Mouse (Mus musculus) neural tube, embryonic 12.5 days (tissue): ENCODE data around the gene Lpar2. TPM values are rescaled to one million over a fixed set of nuclear protein-coding genes. Genes with fewer than 3 reads are reported as not detected.
A peak's percentile ranks its signal among the peaks of the same experiment; 100 is the strongest.

ENCODE experiments used
- ATAC-seq: fragments of 200-750 bp; cut with Nextera tagmentation; 2 replicates; pipeline ENCODE4 v1.8.0; 2017; ENCODE audit warnings: low read depth, mild to moderate bottlenecking, moderate TSS enrichment, moderate library complexity; ENCODE audit not compliant: low FRiP score
- H3K27ac ChIP-seq: fragments of 300-500 bp; sonication (generic); 2 replicates; pipeline ENCODE4 v1.5.1; 2016
- H3K27me3 ChIP-seq: fragments of 300-500 bp; sonication (generic); replicated peaks from 2 replicates; pipeline ENCODE4 v1.6.1; 2016; ENCODE audit warnings: mild to moderate bottlenecking
- H3K36me3 ChIP-seq: fragments of 300-500 bp; sonication (generic); 2 replicates; pipeline ENCODE4 v1.6.1; 2016; ENCODE audit warnings: mild to moderate bottlenecking
- H3K4me1 ChIP-seq: fragments of 300-500 bp; sonication (generic); 2 replicates; pipeline ENCODE4 v1.6.1; 2016
- H3K4me2 ChIP-seq: fragments of 300-500 bp; sonication (generic); replicated peaks from 2 replicates; pipeline ENCODE4 v1.6.1; 2016; ENCODE audit warnings: mild to moderate bottlenecking
- H3K4me3 ChIP-seq: fragments of 300-500 bp; sonication (generic); 2 replicates; pipeline ENCODE4 v1.5.1; 2016
- H3K9ac ChIP-seq: fragments of 300-500 bp; sonication (generic); 2 replicates; pipeline ENCODE4 v1.6.1; 2016; ENCODE audit warnings: mild to moderate bottlenecking
- H3K9me3 ChIP-seq: fragments of 300-500 bp; sonication (generic); 2 replicates; pipeline ENCODE4 v1.6.1; 2016; ENCODE audit warnings: mild to moderate bottlenecking
- WGBS: fragments of 180-500 bp; shearing (Covaris S2); methylation state at CpG from one replicate; pipeline ENCODE4 v1.1.7; 2016; 5-methylcytosine and 5-hydroxymethylcytosine counted together
- polyA plus RNA-seq: library from polyadenylated mRNA; unstranded; fragments of >200 nt; fragmentation: Nextera tagmentation; extraction: Ambion mirVana; gene quantifications from 2 replicates; pipeline ENCODE4 v1.2.1, GENCODE M21; 2016

The Lpar2 gene
- polyA plus RNA-seq, result 0.50 and 0.51 TPM in 2 replicates

DNA sequence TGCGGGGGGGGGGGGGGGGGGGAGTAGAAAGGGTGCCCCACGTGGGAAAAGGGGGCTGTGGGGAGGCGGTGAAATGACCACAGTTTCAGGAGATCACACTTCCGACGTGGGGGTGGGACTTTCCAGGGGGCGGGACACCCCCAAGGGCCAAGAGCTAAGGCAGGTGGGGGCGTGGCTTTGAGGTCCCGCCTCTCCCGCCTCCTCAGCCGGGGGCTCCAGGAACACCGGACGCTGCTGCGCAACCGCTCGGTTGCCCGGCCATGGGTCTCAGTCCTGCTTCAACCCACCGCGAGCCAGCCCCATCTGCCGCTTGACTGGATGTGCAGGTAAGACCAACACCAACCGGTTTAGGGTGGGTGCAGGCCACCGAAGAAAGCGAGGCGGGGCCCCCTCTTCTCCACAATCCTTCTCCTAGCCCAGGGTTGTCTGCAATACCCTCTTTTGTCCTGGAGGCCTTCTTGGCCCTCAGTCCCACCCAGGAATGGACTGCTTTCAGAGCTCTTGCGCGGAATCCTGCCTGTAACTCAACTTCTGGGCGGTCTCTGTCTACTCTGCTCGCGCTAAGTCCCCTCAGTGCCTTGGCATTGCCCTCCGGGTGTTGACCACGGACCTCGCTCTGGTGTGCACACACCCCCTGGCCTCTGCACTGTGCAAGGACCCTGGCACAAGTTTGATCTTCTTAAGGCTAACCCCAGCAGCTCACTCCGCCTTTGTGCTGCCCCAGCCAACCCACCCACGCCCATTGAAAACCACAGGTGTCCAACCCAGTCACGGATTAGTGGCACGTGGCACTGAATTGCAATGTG is at the start of gene Lpar2:
Gene Lpar2 (plus strand): TSS at position 44 of the 806 bp plus-strand sequence.
- peak within 1 kb of the TSS; percentile 68 for H3K9ac ChIP-seq
- H3K9me3 ChIP-seq, result no peaks in the 10 kb centered on the region
- peak within 1 kb of the TSS; percentile 89 for H3K4me2 ChIP-seq
- ATAC-seq, result peak; percentile 71
- H3K36me3 ChIP-seq, result peaks cover 31% of the 10 kb centered on the region
- H3K4me1 ChIP-seq, result peaks cover 24% of the 10 kb centered on the region
- H3K27ac ChIP-seq, result no peak within 1 kb of the TSS
- WGBS, result 1% methylated on average over 33 of the region's 35 CpGs
- H3K4me3 ChIP-seq, result peak within 1 kb of the TSS; percentile 53
- H3K27me3 ChIP-seq, result peaks cover 5% of the 10 kb centered on the region; the same call in 1 of the 2 replicates

DNA sequence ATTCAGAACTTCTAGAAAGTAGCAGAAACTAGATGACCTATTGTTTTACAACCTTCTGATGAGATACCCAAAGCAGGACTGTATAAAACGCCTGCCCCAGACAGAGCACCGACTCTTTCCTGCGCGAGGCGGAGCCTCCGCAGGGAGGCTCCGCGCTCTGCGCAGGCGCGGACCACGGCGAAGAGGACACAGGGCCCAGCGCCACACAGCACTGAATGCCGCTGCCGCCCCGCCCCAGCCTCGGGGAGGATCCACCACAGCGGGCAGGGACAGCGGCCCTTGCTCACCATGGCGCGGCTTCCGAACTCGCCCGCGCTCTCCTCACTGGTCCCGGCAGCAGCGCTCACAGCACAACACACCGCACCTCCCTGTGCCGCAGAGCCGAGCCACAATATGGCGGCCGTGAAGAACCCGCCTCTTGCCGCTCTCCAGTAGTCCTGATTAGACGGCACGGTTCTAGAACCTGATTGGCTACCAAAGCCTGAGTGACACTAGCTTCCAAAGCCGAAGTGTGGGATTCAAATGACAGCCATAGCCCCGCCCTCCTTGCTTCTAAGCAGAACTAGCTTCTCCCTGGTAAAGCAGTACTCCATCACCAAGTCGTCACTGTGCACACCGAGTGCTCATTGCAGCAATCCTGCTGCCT is 47.6 kb upstream of the Lpar2 start, which contains the start of gene Gm20422:
Gene Gm20422 (minus strand): TSS at position 384 of the 646 bp plus-strand sequence.
- H3K4me3 ChIP-seq, result peak within 1 kb of the TSS; percentile 77
- H3K27me3 ChIP-seq, result no peaks in the 10 kb centered on the region
- peaks cover 19% of the 10 kb centered on the region for H3K4me1 ChIP-seq
- no peaks in the 10 kb centered on the region for H3K9me3 ChIP-seq
- H3K27ac ChIP-seq, result peak within 1 kb of the TSS; percentile 99
- H3K9ac ChIP-seq, result peak within 1 kb of the TSS; percentile 94
- peak within 1 kb of the TSS; percentile 69 for H3K4me2 ChIP-seq
- peak; percentile 99 for ATAC-seq
- H3K36me3 ChIP-seq, result peaks cover 8% of the 10 kb centered on the region
- whole genome bisulfite sequencing, result under 1% methylated on average over 41 of the region's 41 CpGs

- H3K27ac ChIP-seq, result no peak overlapping the region
- peak overlapping the region; percentile 77; the same call in 1 of the 2 replicates for H3K4me3 ChIP-seq
- 66% methylated on average over 2 of the region's 2 CpGs for WGBS
- H3K36me3 ChIP-seq, result peaks cover 4% of the 10 kb centered on the region; the same call in 1 of the 2 replicates
- ATAC-seq, result peak; percentile 36; the same call in 1 of the 2 replicates
- H3K27me3 ChIP-seq, result no peaks in the 10 kb centered on the region
- H3K4me1 ChIP-seq, result peaks cover 19% of the 10 kb centered on the region
- H3K9me3 ChIP-seq, result no peaks in the 10 kb centered on the region
- H3K4me2 ChIP-seq, result peak overlapping the region; percentile 69
- H3K9ac ChIP-seq, result no peak overlapping the region
Measured at GRCm38 (mm10) chr8:69775149-69775534, 47.1 kb upstream of the Lpar2 start.

GRCm38 (mm10) chr8:69777111-69777510 is 45.1 kb upstream of the Lpar2 start:
- no peak for ATAC-seq
- no peaks in the 10 kb centered on the region for H3K36me3 ChIP-seq
- H3K4me3 ChIP-seq, result no peak overlapping the region
- no peak overlapping the region for H3K27ac ChIP-seq
- H3K4me1 ChIP-seq, result peaks cover 14% of the 10 kb centered on the region
- no peak overlapping the region for H3K4me2 ChIP-seq
- no peaks in the 10 kb centered on the region for H3K9me3 ChIP-seq
- no peak overlapping the region for H3K9ac ChIP-seq
- no peaks in the 10 kb centered on the region for H3K27me3 ChIP-seq
- 68% methylated on average over 8 of the region's 12 CpGs for WGBS

DNA sequence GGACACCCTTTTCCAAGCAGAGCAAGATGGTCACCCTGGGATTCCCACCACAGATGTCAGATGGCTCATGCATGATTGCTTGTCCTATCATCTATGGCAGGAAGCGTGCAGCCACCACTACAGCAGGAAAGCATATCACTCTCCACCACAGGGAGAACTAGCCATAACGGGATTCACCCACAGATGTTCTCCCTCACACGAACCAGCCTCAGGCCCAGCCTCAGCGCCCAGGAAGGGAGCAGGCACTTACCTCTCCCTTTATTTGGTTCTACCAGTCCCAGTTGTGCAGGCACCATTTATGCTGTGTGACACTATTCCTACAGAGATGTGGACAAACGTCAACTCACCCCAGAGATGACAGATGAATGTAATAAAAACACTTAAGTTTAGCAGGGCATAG is 33.1 kb upstream of the Lpar2 start:
- H3K4me1 ChIP-seq, result peaks cover 13% of the 10 kb centered on the region
- H3K4me2 ChIP-seq, result no peak overlapping the region
- 90% methylated on average over 5 of the region's 5 CpGs for WGBS
- H3K4me3 ChIP-seq, result no peak overlapping the region
- H3K27me3 ChIP-seq, result no peaks in the 10 kb centered on the region
- ATAC-seq, result no peak
- H3K9ac ChIP-seq, result no peak overlapping the region
- no peaks in the 10 kb centered on the region for H3K9me3 ChIP-seq
- H3K27ac ChIP-seq, result no peak overlapping the region
- H3K36me3 ChIP-seq, result peaks cover 6% of the 10 kb centered on the region; the same call in 1 of the 2 replicates

GRCm38 (mm10) chr8:69789731-69790130 is 32.5 kb upstream of the Lpar2 start:
- no peak for ATAC-seq
- H3K4me2 ChIP-seq, result no peak overlapping the region

GRCm38 (mm10) chr8:69790364-69790763 is 31.9 kb upstream of the Lpar2 start:
- Histone ChIP-seq H3K27ac (no peak overlapping the region), H3K36me3 (peaks cover 18% of the 10 kb centered on the region), H3K4me2 (peak overlapping the region; percentile 83), H3K4me3 (peak overlapping the region; percentile 97), H3K27me3 (no peaks in the 10 kb centered on the region), H3K4me1 (peaks cover 13% of the 10 kb centered on the region), H3K9ac (peak overlapping the region; percentile 87), H3K9me3 (no peaks in the 10 kb centered on the region)
- ATAC-seq, result peak; percentile 26; the same call in 1 of the 2 replicates
- WGBS, result 34% methylated on average over 11 of the region's 11 CpGs

More at GRCm38 (mm10) chr8:69789731-69790130, 32.5 kb upstream of the Lpar2 start:
- Histone ChIP-seq H3K27ac (no peak overlapping the region), H3K4me3 (no peak overlapping the region), H3K27me3 (no peaks in the 10 kb centered on the region), H3K9me3 (no peaks in the 10 kb centered on the region), H3K4me1 (peaks cover 13% of the 10 kb centered on the region), H3K9ac (no peak overlapping the region), H3K36me3 (peaks cover 12% of the 10 kb centered on the region; the same call in 1 of the 2 replicates)
- 84% methylated on average over 5 of the region's 5 CpGs for WGBS

DNA sequence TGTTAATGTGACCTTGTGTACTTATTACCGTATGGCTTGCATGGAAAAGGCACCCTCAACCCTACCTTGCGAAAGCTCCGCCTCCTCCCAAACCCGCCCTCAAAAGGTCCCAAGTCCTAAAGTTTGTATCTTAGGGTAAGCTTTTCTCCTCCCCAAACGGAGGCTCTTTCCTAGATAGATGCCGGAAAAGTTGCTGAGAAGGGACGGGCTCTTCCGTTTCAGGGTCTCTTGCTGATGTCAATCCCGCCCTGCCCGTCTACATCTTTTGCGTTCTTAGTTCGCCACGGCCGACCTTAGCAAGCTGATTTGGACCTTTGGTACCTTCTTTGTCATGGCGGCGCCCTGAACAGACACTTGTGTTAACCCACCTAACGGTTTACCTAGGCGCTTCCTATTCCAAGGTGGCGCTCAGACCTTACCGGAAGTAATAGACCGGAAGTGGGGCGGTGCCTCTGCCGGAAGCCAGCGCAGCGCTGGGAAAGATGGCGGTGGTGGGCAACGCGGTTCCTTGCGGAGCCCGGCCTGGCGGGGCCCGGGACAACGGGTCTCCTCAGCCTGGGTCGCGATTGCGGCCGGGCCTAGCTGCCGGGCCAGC is 31.4 kb upstream of the Lpar2 start, which contains the start of the genes Atp13a1 and Zfp866:
Gene Atp13a1 (plus strand): TSS at position 391 of the 595 bp plus-strand sequence.
Gene Zfp866 (minus strand): TSS at position 406 of the 595 bp plus-strand sequence.
- H3K4me2 ChIP-seq, result peak within 1 kb of the TSS; percentile 83
- H3K4me1 ChIP-seq, result peaks cover 13% of the 10 kb centered on the region
- WGBS, result under 1% methylated on average over 38 of the region's 38 CpGs

DNA sequence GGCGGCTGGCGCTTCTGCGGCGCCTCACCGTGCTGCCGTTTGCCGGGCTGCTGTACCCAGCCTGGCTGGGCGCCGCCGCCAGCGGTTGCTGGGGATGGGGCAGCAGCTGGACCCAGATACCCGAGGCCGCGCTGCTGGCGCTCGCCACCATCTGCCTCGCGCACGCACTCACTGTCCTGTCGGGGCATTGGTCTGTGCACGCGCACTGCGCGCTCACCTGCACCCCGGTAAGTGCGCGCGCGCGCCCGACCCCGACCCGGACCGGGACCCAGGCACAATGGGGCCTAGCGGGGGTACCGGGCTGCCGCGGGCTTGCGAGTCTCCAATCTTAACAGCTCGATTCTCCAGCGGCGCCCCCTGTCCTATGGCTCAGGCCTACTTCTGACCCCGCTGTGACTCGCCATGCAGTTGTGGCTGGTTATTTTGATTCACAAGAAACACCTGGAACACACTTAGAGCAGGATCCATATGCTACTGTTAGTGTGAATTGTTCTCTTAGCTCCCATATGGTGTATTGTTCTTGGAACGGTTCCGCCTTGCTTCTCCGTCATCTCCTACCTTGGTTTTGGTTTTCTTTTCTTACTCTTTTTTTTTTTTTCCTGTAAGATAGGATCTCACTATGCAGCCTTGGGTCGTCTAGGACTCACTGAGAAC is 30.7 kb upstream of the Lpar2 start:
- no peaks in the 10 kb centered on the region for H3K9me3 ChIP-seq
- peak; percentile 74 for ATAC-seq
- H3K4me1 ChIP-seq, result peaks cover 13% of the 10 kb centered on the region
- peak overlapping the region; percentile 87 for H3K9ac ChIP-seq
- H3K27me3 ChIP-seq, result no peaks in the 10 kb centered on the region
- under 1% methylated on average over 48 of the region's 48 CpGs for WGBS
- H3K36me3 ChIP-seq, result peaks cover 30% of the 10 kb centered on the region
- H3K4me2 ChIP-seq, result peak overlapping the region; percentile 83
- peak overlapping the region; percentile 51 for H3K27ac ChIP-seq
- H3K4me3 ChIP-seq, result peak overlapping the region; percentile 97

More for the DNA sequence above, 31.4 kb upstream of the Lpar2 start, which contains the start of the genes Atp13a1 and Zfp866:
- Histone ChIP-seq H3K9ac (peak within 1 kb of the TSS; percentile 87), H3K27me3 (no peaks in the 10 kb centered on the region), H3K9me3 (no peaks in the 10 kb centered on the region), H3K36me3 (peaks cover 23% of the 10 kb centered on the region), H3K4me3 (peak within 1 kb of the TSS; percentile 97), H3K27ac (peak within 1 kb of the TSS; percentile 51)
- ATAC-seq, result peak; percentile 96

GRCm38 (mm10) chr8:69793666-69794065 is 28.6 kb upstream of the Lpar2 start:
- H3K27me3 ChIP-seq, result no peaks in the 10 kb centered on the region
- no peak overlapping the region for H3K27ac ChIP-seq
- no peak overlapping the region for H3K4me2 ChIP-seq
- H3K4me3 ChIP-seq, result no peak overlapping the region
- peaks cover 51% of the 10 kb centered on the region for H3K36me3 ChIP-seq
- no peak for ATAC-seq
- no peak overlapping the region for H3K9ac ChIP-seq
- peaks cover 13% of the 10 kb centered on the region for H3K4me1 ChIP-seq
- WGBS, result 89% methylated on average over 4 of the region's 4 CpGs
- H3K9me3 ChIP-seq, result no peaks in the 10 kb centered on the region

DNA sequence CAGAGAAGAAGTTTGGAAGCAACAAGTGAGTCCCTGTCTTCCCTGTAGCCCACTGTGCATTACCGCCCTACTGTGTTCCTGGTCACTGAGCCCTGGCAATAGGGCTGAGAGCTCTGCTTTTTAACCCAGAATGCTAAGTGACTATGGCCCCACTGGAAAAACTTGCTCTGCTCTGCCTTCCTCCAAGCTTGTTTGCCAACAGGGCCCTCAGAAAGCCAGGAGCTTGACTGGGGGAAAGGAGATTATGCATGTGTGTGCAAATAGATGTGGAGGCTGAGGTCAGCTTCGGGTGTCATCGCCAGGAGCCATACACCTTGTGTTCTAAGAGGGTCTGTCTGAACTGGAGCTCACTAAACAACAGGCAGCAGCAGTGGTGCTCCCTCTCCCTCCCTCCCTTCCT is 28.1 kb upstream of the Lpar2 start:
- H3K27me3 ChIP-seq, result no peaks in the 10 kb centered on the region
- 95% methylated on average over 3 of the region's 3 CpGs for WGBS
- no peak overlapping the region for H3K4me3 ChIP-seq
- H3K36me3 ChIP-seq, result peaks cover 55% of the 10 kb centered on the region
- H3K27ac ChIP-seq, result no peak overlapping the region
- H3K4me1 ChIP-seq, result peaks cover 13% of the 10 kb centered on the region
- no peak overlapping the region for H3K4me2 ChIP-seq
- no peak overlapping the region for H3K9ac ChIP-seq
- no peaks in the 10 kb centered on the region for H3K9me3 ChIP-seq
- no peak for ATAC-seq
